Mouse (Mus musculus): ENCODE data around the gene Cbln3. TPM values are rescaled to one million over a fixed set of nuclear protein-coding genes. Genes with fewer than 3 reads are reported as not detected.

Gene Cbln3
- total and polyA plus RNA-seq, 2 experiments from 2014 or later: 0.68 to 0.73 TPM

DNA sequence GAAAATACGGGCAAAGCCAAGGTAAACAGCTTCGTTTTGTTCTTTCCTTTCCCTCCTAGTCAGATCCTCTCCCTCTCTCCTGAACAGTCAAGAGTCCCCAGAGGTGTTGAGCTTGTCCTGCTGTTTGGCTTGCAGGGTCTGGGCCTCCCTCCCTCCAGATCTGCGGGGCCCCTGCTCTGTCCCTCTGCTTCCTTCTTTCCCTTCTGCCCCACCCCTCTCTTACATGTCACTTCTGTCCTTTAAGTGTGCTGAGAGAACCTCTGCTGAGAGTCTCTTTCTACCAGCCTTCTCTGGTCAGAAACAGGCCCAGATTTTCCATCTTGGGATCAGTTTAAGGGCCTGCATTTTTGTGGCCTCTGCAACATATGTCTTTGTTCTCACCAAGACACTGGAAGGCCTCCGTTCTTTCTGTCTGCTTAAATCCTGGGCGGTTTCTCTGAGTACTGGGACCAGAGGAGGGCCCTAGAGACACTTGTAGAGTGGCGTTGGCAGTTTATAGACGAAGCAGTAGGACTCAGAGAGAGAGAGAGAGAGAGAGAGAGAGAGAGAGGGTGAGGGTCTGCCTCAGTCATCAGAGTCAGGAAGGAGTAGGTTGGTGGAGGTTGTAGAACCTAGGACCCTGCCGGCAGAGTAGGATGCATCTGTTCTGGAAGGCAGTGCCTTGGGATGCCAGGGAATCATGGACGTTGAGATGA, 29.6 kb downstream of the Cbln3 start:
- 1% methylated on average over 9 of the region's 9 CpGs for WGBS
- Histone ChIP-seq H3K9me3 (replicated peaks; ENCODE audit: control insufficient read depth, low read length) (no peaks in the 10 kb centered on the region), H3K4me3 (ENCODE audit: low read depth, low read length) (peak overlapping the region; percentile 79), H3K4me1 (ENCODE audit: control insufficient read depth, insufficient read depth) (peaks cover 33% of the 10 kb centered on the region), H3K27me3 (ENCODE audit: control insufficient read depth, insufficient read depth, low read length) (no peaks in the 10 kb centered on the region), H3K27ac (ENCODE audit: low read depth) (peak overlapping the region; percentile 88), H3K4me2 (ENCODE audit: low read depth, low read length) (peak overlapping the region; percentile 80), H3K9ac (replicated peaks; ENCODE audit: low read depth, low read length) (peak overlapping the region; percentile 74), H3K36me3 (replicated peaks; ENCODE audit: control insufficient read depth, insufficient read depth, low read length) (no peaks in the 10 kb centered on the region; the same call in 1 of the 2 replicates)
- TF ChIP-seq CTCF (IDR thresholded peaks at IDR 0.05; ENCODE audit: low read depth): no peak
- TF ChIP-seq EP300 (IDR thresholded peaks at IDR 0.05; ENCODE audit: low read depth): no peak
- ATAC-seq (ENCODE audit: insufficient read depth, low read depth) (no peak), DNase-seq (ENCODE audit: low spot score) (no peak)

DNA sequence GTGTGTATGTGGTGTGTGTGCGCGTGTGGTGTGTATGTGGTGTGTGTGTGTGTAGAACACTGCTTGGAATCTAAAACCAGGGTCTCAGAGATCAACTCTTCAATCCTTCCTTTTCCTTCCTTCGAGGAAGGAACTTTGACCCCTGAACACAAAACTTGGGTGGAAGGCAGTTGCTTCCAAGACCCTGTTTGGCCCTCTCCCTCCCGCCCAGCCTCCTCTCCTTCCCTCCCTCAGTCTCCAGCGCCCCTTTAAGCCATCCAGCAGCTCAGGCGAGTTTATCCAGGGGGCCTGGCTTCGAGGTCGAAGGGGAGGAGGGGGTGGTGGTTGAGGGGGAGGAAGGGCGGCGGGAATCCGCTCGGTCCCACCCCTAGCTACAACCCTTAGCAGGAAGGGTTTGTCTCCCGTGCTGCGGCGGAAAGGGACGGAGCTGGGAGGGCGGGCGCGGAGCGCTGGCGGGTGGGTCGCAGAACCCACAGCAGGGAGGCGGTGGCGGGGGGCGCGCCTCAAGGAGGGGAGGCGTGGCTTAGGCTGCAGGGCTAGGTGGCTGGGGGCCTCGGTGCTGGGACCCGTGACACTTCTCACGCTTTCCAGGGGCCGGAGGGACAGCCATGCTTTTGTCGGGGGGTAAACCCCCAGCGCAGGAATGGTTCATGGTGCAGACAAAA, 30.4 kb downstream of the Cbln3 start, which contains the start of gene Nynrin:
TSS of gene Nynrin (plus strand) at position 390 of the 665 bp plus-strand sequence.
- Histone ChIP-seq H3K27ac (ENCODE audit: low read depth) (peak within 1 kb of the TSS; percentile 88), H3K9ac (replicated peaks; ENCODE audit: low read depth, low read length) (peak within 1 kb of the TSS; percentile 74), H3K9me3 (replicated peaks; ENCODE audit: control insufficient read depth, low read length) (no peaks in the 10 kb centered on the region), H3K4me1 (ENCODE audit: control insufficient read depth, insufficient read depth) (peaks cover 33% of the 10 kb centered on the region), H3K4me3 (ENCODE audit: low read depth, low read length) (peak within 1 kb of the TSS; percentile 79), H3K27me3 (ENCODE audit: control insufficient read depth, insufficient read depth, low read length) (no peaks in the 10 kb centered on the region), H3K36me3 (replicated peaks; ENCODE audit: control insufficient read depth, insufficient read depth, low read length) (no peaks in the 10 kb centered on the region; the same call in 1 of the 2 replicates), H3K4me2 (ENCODE audit: low read depth, low read length) (peak within 1 kb of the TSS; percentile 80)
- TF ChIP-seq CTCF (IDR thresholded peaks at IDR 0.05; ENCODE audit: low read depth) (no peak), EP300 (IDR thresholded peaks at IDR 0.05; ENCODE audit: low read depth) (no peak; the same call in 1 of the 2 replicates)
- DNase-seq (ENCODE audit: low spot score) (peak; percentile 79), ATAC-seq (ENCODE audit: insufficient read depth, low read depth) (peak; percentile 90)
- 2% methylated on average over 33 of the region's 33 CpGs for WGBS

DNA sequence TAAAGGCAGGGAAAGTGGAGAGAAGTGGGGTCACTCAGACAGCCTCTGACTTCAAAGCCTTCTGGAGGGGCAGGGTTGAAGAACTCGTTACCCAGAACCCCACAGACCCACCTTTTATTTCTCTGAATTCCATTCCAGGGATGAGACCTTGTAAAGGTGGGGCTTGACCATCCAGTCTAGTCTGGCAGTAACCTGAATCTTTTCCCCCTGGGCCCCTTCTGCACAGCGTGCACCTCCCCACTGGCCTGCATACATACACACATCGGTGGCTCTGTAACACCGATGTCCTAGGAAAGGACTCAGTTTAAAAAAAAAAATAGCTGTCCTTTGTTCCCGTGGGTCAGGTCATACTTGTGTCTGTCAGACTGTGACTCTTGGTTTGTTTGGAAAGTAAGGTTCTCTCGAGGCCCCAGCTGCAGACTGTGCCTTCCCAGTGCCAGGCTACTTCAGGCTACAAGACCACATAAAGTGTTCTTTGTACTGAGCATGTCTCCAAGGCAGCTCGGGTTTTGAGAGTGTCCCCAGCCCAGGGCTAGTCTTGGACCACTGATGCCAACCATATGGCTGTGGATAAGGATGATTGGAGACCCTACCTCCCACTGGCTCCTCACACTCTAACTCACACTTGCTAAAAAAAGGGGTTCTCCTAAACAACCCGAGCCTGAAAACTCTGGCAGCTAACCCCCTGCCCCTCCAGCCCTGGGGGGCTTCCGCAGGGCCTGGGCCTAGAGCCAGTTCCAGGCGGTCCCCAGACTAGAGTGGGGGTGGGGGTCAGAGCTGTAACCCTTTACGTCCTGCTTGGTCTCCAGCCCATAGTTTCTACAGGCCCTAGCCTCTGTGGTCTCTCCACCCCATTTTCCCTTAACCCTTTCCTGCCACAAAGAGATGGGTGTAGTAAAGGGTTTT, 31.3 kb downstream of the Cbln3 start:
- no peak for DNase-seq (ENCODE audit: low spot score)
- Histone ChIP-seq H3K9ac (replicated peaks; ENCODE audit: low read depth, low read length) (peak overlapping the region; percentile 74; the same call in 1 of the 2 replicates), H3K4me1 (ENCODE audit: control insufficient read depth, insufficient read depth) (peaks cover 31% of the 10 kb centered on the region), H3K27me3 (ENCODE audit: control insufficient read depth, insufficient read depth, low read length) (no peaks in the 10 kb centered on the region), H3K36me3 (replicated peaks; ENCODE audit: control insufficient read depth, insufficient read depth, low read length) (no peaks in the 10 kb centered on the region; the same call in 1 of the 2 replicates), H3K27ac (ENCODE audit: low read depth) (peak overlapping the region; percentile 88), H3K4me3 (ENCODE audit: low read depth, low read length) (peak overlapping the region; percentile 79), H3K9me3 (replicated peaks; ENCODE audit: control insufficient read depth, low read length) (no peaks in the 10 kb centered on the region), H3K4me2 (ENCODE audit: low read depth, low read length) (peak overlapping the region; percentile 80)
- 24% methylated on average over 11 of the region's 11 CpGs for WGBS
- TF ChIP-seq CTCF (IDR thresholded peaks at IDR 0.05; ENCODE audit: low read depth) (no peak), EP300 (IDR thresholded peaks at IDR 0.05; ENCODE audit: low read depth) (no peak)
- 0 out of 2 replicates have a peak, but pooled peaks have one; percentile 21 for ATAC-seq (ENCODE audit: insufficient read depth, low read depth)

DNA sequence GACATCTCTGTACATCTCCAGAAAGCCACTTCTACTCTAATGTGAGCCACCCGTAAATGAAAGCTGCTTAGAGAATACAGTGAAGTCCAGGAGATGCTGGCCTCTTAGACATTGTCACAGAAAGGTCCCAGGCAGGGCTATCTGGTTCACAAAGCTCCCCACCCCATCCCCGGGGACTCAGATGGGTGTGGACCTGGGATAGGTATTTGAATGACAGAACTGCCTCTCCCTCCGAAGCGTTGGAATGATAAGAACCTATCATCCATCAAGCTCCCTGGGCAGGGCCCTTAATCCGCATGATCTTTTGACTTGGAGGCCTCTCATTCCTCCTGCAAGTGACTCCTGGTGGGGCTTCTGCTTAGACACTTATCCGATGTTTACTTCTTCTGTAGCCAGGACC, 33.3 kb downstream of the Cbln3 start:
- no peak overlapping the region for H3K4me2 ChIP-seq (ENCODE audit: low read depth, low read length)
- DNase-seq (ENCODE audit: low spot score): no peak
- no peaks in the 10 kb centered on the region for H3K9me3 ChIP-seq (replicated peaks; ENCODE audit: control insufficient read depth, low read length)
- no peak for ATAC-seq (ENCODE audit: insufficient read depth, low read depth)
- H3K4me1 ChIP-seq (ENCODE audit: control insufficient read depth, insufficient read depth): peaks cover 12% of the 10 kb centered on the region
- TF ChIP-seq EP300 (IDR thresholded peaks at IDR 0.05; ENCODE audit: low read depth) (no peak), CTCF (IDR thresholded peaks at IDR 0.05; ENCODE audit: low read depth) (no peak)
- H3K27ac ChIP-seq (ENCODE audit: low read depth): no peak overlapping the region
- no peak overlapping the region for H3K4me3 ChIP-seq (ENCODE audit: low read depth, low read length)
- no peak overlapping the region for H3K9ac ChIP-seq (replicated peaks; ENCODE audit: low read depth, low read length)
- H3K27me3 ChIP-seq (ENCODE audit: control insufficient read depth, insufficient read depth, low read length): no peaks in the 10 kb centered on the region
- no peaks in the 10 kb centered on the region for H3K36me3 ChIP-seq (replicated peaks; ENCODE audit: control insufficient read depth, insufficient read depth, low read length)
- WGBS: 51% methylated on average over 6 of the region's 6 CpGs
